Mouse (Mus musculus): ENCODE measurements around the gene Chst3. TPM values are rescaled to one million over a fixed set of nuclear protein-coding genes. Genes with fewer than 3 reads are reported as not detected.
"Not testable (repeated sequence)": the region's sequence is repeated elsewhere in the genome, so short reads cannot be mapped to it uniquely, and the experiment has no call there.

Gene Chst3
- polyA plus RNA-seq, 1 experiment from 2014 or later, result 2.3 TPM

- no peak for ATAC-seq (ENCODE audit: insufficient read depth, low FRiP score, low read depth)
- H3K36me3 ChIP-seq, result no peaks in the 10 kb centered on the region
- WGBS, result 85% methylated on average over 6 of the region's 6 CpGs
- H3K9ac ChIP-seq, result no peak overlapping the region
- no peak overlapping the region for H3K4me3 ChIP-seq (replicated peaks)
- no peaks in the 10 kb centered on the region for H3K27me3 ChIP-seq (replicated peaks)
- no peak overlapping the region for H3K4me2 ChIP-seq
- H3K4me1 ChIP-seq, result no peaks in the 10 kb centered on the region
- H3K9me3 ChIP-seq, result no peaks in the 10 kb centered on the region
- H3K27ac ChIP-seq, result no peak overlapping the region
These were observed 10.1 kb upstream of the Chst3 start for GRCm38 (mm10) chr10:60229113-60229512.

DNA sequence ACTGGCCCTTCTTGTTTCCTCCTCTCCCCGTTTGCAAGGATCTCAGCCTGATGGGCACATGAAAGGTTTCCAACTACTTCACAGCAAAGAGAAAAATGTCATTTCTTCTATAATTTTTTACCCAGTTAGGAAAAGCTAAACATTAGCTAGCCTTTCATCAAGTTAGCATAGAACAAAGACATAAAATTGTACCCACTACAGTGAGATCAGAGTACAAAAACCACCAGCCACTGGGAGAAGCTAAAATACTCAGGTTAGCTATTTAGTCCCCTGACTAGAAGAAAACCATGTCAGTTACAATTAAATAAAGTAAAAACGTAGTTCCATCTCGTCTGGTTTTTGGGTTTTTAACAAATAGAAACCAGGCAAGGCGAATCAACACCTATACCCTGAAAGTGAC lies 8.6 kb upstream of the Chst3 start:
- no peak overlapping the region for H3K27ac ChIP-seq
- no peaks in the 10 kb centered on the region for H3K4me1 ChIP-seq
- no peak overlapping the region for H3K4me2 ChIP-seq
- H3K4me3 ChIP-seq (replicated peaks), result no peak overlapping the region
- no peak for ATAC-seq (ENCODE audit: insufficient read depth, low FRiP score, low read depth)
- 61% methylated on average over 4 of the region's 4 CpGs for WGBS
- no peaks in the 10 kb centered on the region for H3K27me3 ChIP-seq (replicated peaks)
- H3K9ac ChIP-seq, result no peak overlapping the region
- H3K9me3 ChIP-seq, result no peaks in the 10 kb centered on the region
- H3K36me3 ChIP-seq, result no peaks in the 10 kb centered on the region

GRCm38 (mm10) chr10:60224601-60225000 lies 5.5 kb upstream of the Chst3 start:
- H3K27me3 ChIP-seq (replicated peaks), result 0 out of 2 replicates have a peak, but pooled peaks cover 4% of the 10 kb centered on the region
- no peak overlapping the region for H3K4me3 ChIP-seq (replicated peaks)
- no peak for ATAC-seq (ENCODE audit: insufficient read depth, low FRiP score, low read depth)
- no peaks in the 10 kb centered on the region for H3K36me3 ChIP-seq
- H3K9me3 ChIP-seq, result no peaks in the 10 kb centered on the region
- 0 out of 2 replicates have a peak, but pooled peaks cover under 1% of the 10 kb centered on the region for H3K4me1 ChIP-seq
- 75% methylated on average over 2 of the region's 2 CpGs for WGBS
- H3K27ac ChIP-seq, result no peak overlapping the region
- no peak overlapping the region for H3K9ac ChIP-seq
- no peak overlapping the region for H3K4me2 ChIP-seq

GRCm38 (mm10) chr10:60221571-60222259 lies 2.7 kb upstream of the Chst3 start:
- 71% methylated on average over 5 of the region's 5 CpGs for WGBS
- H3K27ac ChIP-seq, result not testable (repeated sequence)

DNA sequence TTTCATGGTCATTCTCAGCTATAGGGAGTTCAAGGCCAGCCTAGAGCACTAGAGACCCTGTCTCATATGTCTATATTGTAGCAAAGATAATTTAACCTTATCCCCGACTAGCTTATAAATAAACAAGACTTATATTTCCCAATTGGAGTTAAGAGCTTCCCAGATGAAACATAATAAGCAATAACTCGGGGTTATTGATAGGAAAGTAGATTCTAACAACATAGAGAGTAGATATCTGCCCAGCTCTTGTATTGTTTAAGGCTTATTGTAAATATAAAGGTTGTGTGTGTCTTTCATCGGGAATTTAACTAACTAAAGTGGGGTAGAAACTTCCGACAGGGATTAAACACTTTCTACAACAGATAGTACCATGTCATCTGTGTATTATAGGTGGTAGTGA lies 1.5 kb upstream of the Chst3 start:
- no peaks in the 10 kb centered on the region for H3K36me3 ChIP-seq
- no peak overlapping the region for H3K4me3 ChIP-seq (replicated peaks)
- WGBS, result 66% methylated on average over 4 of the region's 4 CpGs
- 0 out of 2 replicates have a peak overlapping the region, but pooled peaks have one; percentile 75 for H3K4me2 ChIP-seq
- H3K27me3 ChIP-seq (replicated peaks), result peaks cover 18% of the 10 kb centered on the region; the same call in 1 of the 2 replicates
- no peak for ATAC-seq (ENCODE audit: insufficient read depth, low FRiP score, low read depth)
- no peak overlapping the region for H3K9ac ChIP-seq
- no peaks in the 10 kb centered on the region for H3K9me3 ChIP-seq
- no peak overlapping the region for H3K27ac ChIP-seq
- H3K4me1 ChIP-seq, result peaks cover 12% of the 10 kb centered on the region

More at GRCm38 (mm10) chr10:60221571-60222259, 2.7 kb upstream of the Chst3 start:
- H3K36me3 ChIP-seq; H3K9me3 ChIP-seq; ATAC-seq (ENCODE audit: insufficient read depth, low FRiP score, low read depth); H3K4me2 ChIP-seq; H3K9ac ChIP-seq; H3K4me3 ChIP-seq (replicated peaks); H3K4me1 ChIP-seq: not testable (repeated sequence)
- peaks cover 18% of the 10 kb centered on the region; the same call in 1 of the 2 replicates for H3K27me3 ChIP-seq (replicated peaks)

DNA sequence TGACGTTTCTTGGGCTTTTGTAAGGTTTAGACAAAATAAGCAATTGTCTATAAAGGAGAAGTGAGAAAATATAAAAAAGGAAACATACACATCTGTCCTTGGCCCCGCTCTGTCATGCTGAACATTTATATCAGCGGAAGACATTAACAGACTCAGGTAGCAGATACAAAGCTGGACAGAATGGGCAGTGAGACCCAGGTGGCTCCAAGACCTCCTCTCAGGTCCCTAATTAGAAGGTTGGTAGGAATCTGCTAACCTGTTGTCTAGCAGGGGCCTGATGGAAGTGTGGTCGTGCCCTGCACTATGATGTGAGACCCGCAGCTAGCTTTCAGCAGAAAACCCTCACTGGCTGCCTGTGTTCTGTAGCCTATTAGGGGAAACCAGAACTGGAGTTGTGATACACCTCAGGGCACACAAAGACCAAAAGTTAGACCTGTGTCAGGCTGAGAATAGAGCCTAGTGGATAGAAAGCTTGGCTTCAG lies 1.0 kb upstream of the Chst3 start:
- Histone ChIP-seq H3K27me3 (replicated peaks) (peaks cover 18% of the 10 kb centered on the region; the same call in 1 of the 2 replicates), H3K9ac (peak overlapping the region; percentile 9; the same call in 1 of the 2 replicates), H3K4me1 (peaks cover 17% of the 10 kb centered on the region), H3K36me3 (no peaks in the 10 kb centered on the region), H3K4me3 (replicated peaks) (peak overlapping the region; percentile 62; the same call in 1 of the 2 replicates), H3K27ac (no peak overlapping the region), H3K9me3 (no peaks in the 10 kb centered on the region), H3K4me2 (peak overlapping the region; percentile 75; the same call in 1 of the 2 replicates)
- WGBS, result 72% methylated on average over 5 of the region's 5 CpGs
- ATAC-seq (ENCODE audit: insufficient read depth, low FRiP score, low read depth), result no peak

GRCm38 (mm10) chr10:60218033-60218590 lies 948 bp downstream of the Chst3 start:
- peak overlapping the region; percentile 58 for H3K9ac ChIP-seq
- peak overlapping the region; percentile 75 for H3K4me2 ChIP-seq
- peak overlapping the region; percentile 89 for H3K27ac ChIP-seq
- 12% methylated on average over 18 of the region's 18 CpGs for WGBS
- no peaks in the 10 kb centered on the region for H3K9me3 ChIP-seq
- peaks cover 25% of the 10 kb centered on the region for H3K4me1 ChIP-seq
- H3K36me3 ChIP-seq, result no peaks in the 10 kb centered on the region
- H3K4me3 ChIP-seq (replicated peaks), result peak overlapping the region; percentile 62
- H3K27me3 ChIP-seq (replicated peaks), result peaks cover 18% of the 10 kb centered on the region; the same call in 1 of the 2 replicates
- ATAC-seq (ENCODE audit: insufficient read depth, low FRiP score, low read depth), result no peak

GRCm38 (mm10) chr10:60216331-60217095 lies 2.5 kb downstream of the Chst3 start:
- H3K9me3 ChIP-seq, result no peaks in the 10 kb centered on the region
- ATAC-seq (ENCODE audit: insufficient read depth, low FRiP score, low read depth), result no peak
- no peak overlapping the region for H3K27ac ChIP-seq
- H3K27me3 ChIP-seq (replicated peaks), result peaks cover 18% of the 10 kb centered on the region; the same call in 1 of the 2 replicates
- H3K4me1 ChIP-seq, result peaks cover 34% of the 10 kb centered on the region
- H3K4me3 ChIP-seq (replicated peaks), result no peak overlapping the region
- no peak overlapping the region for H3K4me2 ChIP-seq
- WGBS, result 87% methylated on average over 11 of the region's 11 CpGs
- H3K9ac ChIP-seq, result no peak overlapping the region
- no peaks in the 10 kb centered on the region for H3K36me3 ChIP-seq

- Histone ChIP-seq H3K27me3 (replicated peaks) (peaks cover 18% of the 10 kb centered on the region; the same call in 1 of the 2 replicates), H3K4me3 (replicated peaks) (no peak overlapping the region), H3K27ac (0 out of 2 replicates have a peak overlapping the region, but pooled peaks have one; percentile 11), H3K4me1 (peaks cover 34% of the 10 kb centered on the region), H3K9ac (no peak overlapping the region), H3K9me3 (no peaks in the 10 kb centered on the region), H3K4me2 (no peak overlapping the region), H3K36me3 (no peaks in the 10 kb centered on the region)
- no peak for ATAC-seq (ENCODE audit: insufficient read depth, low FRiP score, low read depth)
- WGBS, result 52% methylated on average over 14 of the region's 14 CpGs
These were observed 3.7 kb downstream of the Chst3 start for GRCm38 (mm10) chr10:60215077-60215960.

- H3K4me2 ChIP-seq, result 0 out of 2 replicates have a peak overlapping the region, but pooled peaks have one; percentile 11
- ATAC-seq (ENCODE audit: insufficient read depth, low FRiP score, low read depth), result peak; percentile 29; the same call in 1 of the 2 replicates
These were observed 6.3 kb downstream of the Chst3 start for GRCm38 (mm10) chr10:60212589-60213379.

More at GRCm38 (mm10) chr10:60212589-60213379, 6.3 kb downstream of the Chst3 start:
- no peak overlapping the region for H3K4me3 ChIP-seq (replicated peaks)
- H3K27me3 ChIP-seq (replicated peaks), result no peaks in the 10 kb centered on the region
- H3K9ac ChIP-seq, result no peak overlapping the region
- no peaks in the 10 kb centered on the region for H3K9me3 ChIP-seq
- WGBS, result 35% methylated on average over 11 of the region's 11 CpGs
- peak overlapping the region; percentile 72 for H3K27ac ChIP-seq
- no peaks in the 10 kb centered on the region for H3K36me3 ChIP-seq
- peaks cover 31% of the 10 kb centered on the region for H3K4me1 ChIP-seq
